Mouse (Mus musculus): ENCODE results near the gene Lsr. TPM values are rescaled to one million over a fixed set of nuclear protein-coding genes. Genes with fewer than 3 reads are reported as not detected.
A peak's percentile ranks its signal among the peaks of the same experiment; 100 is the strongest.

Lsr gene
- 21.7 and 24.3 TPM in 2 replicates for polyA plus RNA-seq (2015; fragmentation: Nextera tagmentation; extraction: Ambion mirVana)

DNA sequence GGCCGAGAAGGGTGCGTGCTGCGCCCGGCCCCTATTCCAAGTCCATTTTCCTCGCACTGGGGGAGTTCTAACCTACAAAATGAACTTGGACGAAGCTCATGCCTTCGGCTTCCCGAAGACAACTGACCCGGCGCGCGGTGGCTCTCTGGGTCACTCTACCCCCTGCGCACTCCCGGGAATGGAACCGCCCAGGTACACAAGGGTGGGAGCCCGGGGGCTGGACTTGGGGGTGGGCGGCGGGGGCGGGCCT lies at the start of gene Lsr:
Lsr (minus strand) TSS at position 214 of the 250 bp plus-strand sequence.
- peak; percentile 32; the same call in 1 of the 2 replicates for ATAC-seq (replicated peaks)
- WGBS, result 0% methylated on average over 19 of the region's 19 CpGs
- no peak within 1 kb of the TSS for H3K27ac ChIP-seq
- H3K4me3 ChIP-seq, result peak within 1 kb of the TSS; percentile 34
- peak within 1 kb of the TSS; percentile 51 for H3K4me2 ChIP-seq
- H3K4me1 ChIP-seq, result peaks cover 9% of the 10 kb centered on the region
- no peaks in the 10 kb centered on the region for H3K9me3 ChIP-seq
- H3K36me3 ChIP-seq (replicated peaks), result no peaks in the 10 kb centered on the region
- H3K27me3 ChIP-seq (replicated peaks), result peaks cover 20% of the 10 kb centered on the region
- no peak within 1 kb of the TSS; the same call in 1 of the 2 replicates for H3K9ac ChIP-seq

DNA sequence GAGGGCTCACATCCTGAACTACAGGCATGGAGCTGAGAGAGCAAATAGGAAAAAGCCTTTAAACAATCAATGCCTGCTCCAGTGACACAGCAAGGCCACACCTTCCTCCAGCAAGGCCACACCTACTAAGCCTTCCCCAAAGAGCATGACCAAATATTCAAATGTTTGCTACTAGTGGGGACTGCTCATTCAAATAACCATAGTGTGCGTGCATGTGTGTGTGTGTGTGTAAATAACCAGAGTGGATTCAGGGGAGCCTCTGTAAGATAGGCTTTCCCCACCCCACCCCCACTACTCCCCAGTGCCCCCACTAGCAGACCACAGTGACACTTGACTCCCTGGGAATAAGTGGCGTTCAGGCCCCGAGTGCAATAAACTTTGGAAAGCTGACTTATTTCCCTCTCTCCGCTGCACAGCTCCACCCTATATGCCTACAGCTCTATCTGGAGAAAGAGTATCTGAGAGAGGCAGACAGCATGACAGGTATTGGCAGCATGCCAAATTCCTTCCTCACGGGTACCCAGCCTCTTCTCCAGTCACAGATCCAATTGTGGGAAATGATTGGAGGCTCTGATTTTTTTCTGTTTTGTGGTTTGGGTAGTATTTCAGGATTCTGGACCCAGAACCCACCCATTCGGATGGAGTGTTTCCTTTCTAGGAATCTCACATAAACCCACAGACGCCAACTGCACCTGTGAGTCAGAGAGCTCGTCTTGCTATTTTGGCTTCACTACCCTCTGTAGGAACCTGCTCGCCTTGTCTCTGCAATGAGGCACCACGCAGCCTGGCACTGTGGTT lies 44.0 kb upstream of the Lsr start:
- no peaks in the 10 kb centered on the region for H3K36me3 ChIP-seq (replicated peaks)
- no peak overlapping the region for H3K27ac ChIP-seq
- no peak for ATAC-seq (replicated peaks)

DNA sequence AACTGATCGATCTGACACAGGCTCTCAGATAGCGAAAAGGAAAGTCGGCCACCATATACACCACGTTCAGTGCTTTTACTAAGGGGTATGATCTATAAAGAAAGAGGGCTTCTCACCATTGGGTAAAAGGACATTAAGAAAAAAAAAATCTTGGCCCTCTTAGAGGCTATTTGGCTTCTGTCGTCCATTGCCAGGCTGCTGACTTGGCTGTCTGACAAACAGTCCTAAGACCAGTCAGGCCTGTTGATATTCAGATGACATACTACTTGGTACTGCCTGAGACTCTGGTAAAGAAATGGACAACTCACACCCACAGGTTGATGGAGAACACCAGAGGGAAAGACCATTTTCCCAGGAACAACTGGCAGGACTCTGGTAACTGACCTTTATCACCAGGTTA lies 39.7 kb upstream of the Lsr start:
- no peaks in the 10 kb centered on the region for H3K27me3 ChIP-seq (replicated peaks)
- H3K9me3 ChIP-seq, result no peaks in the 10 kb centered on the region
- H3K9ac ChIP-seq, result no peak overlapping the region
- no peak overlapping the region for H3K4me2 ChIP-seq
- H3K36me3 ChIP-seq (replicated peaks), result no peaks in the 10 kb centered on the region
- ATAC-seq (replicated peaks), result no peak
- H3K4me1 ChIP-seq, result peaks cover 4% of the 10 kb centered on the region; the same call in 1 of the 2 replicates
- no peak overlapping the region for H3K27ac ChIP-seq
- WGBS, result 74% methylated on average over 5 of the region's 5 CpGs
- H3K4me3 ChIP-seq, result no peak overlapping the region

More for the DNA sequence above, 44.0 kb upstream of the Lsr start:
- Histone ChIP-seq H3K4me2 (no peak overlapping the region), H3K9ac (no peak overlapping the region), H3K4me3 (no peak overlapping the region), H3K27me3 (replicated peaks) (no peaks in the 10 kb centered on the region), H3K9me3 (no peaks in the 10 kb centered on the region), H3K4me1 (peaks cover 4% of the 10 kb centered on the region; the same call in 1 of the 2 replicates)
- WGBS, result 64% methylated on average over 10 of the region's 10 CpGs

DNA sequence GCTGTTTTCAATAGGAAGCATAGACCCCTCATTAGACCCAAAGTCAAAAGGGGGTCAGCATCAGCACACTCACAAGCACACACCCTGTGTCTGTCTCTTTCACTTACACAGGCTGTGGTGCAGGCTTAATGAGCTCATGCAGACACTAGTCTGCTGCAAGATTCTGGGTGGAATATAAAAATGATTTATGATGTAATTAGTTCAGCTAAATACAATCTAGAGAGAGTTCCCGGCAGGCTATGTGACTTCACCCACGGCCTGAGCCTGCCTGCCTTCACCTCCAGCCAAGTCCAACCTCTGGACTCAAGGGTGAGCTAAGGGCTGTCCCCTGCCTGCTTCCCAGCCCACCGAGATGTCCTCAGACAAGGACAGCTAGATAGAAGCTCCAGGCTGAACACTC lies 35.6 kb upstream of the Lsr start:
- no peak for ATAC-seq (replicated peaks)
- Histone ChIP-seq H3K36me3 (replicated peaks) (no peaks in the 10 kb centered on the region), H3K4me3 (no peak overlapping the region), H3K4me2 (no peak overlapping the region), H3K27me3 (replicated peaks) (no peaks in the 10 kb centered on the region), H3K9ac (no peak overlapping the region), H3K27ac (no peak overlapping the region), H3K4me1 (no peaks in the 10 kb centered on the region), H3K9me3 (no peaks in the 10 kb centered on the region)
- WGBS, result 79% methylated on average over 3 of the region's 3 CpGs

DNA sequence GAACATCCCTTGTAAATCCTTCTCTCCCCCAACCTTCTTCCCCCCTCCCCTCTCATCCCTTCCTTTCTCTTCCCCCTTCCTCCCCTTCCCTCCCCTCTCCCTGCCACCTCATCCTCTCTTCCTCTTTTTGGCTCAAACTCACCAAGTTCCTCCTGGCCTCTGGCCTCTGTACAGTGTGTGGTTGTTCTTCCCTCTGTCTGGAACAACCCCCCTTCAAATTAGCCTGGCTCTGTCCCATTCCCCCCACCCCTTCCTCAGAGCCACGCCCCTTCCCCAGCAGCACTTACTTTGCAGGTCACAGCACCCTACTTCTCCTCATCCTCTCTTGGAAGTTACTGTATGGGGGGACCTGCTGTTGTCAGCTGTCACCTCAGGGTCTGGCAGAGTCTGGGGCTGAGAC lies 34.9 kb upstream of the Lsr start:
- WGBS, result 65% methylated on average over 1 of the region's 1 CpGs
- Histone ChIP-seq H3K4me2 (no peak overlapping the region), H3K9ac (no peak overlapping the region), H3K27ac (no peak overlapping the region), H3K27me3 (replicated peaks) (no peaks in the 10 kb centered on the region), H3K36me3 (replicated peaks) (no peaks in the 10 kb centered on the region), H3K9me3 (no peaks in the 10 kb centered on the region), H3K4me3 (no peak overlapping the region), H3K4me1 (no peaks in the 10 kb centered on the region)
- ATAC-seq (replicated peaks), result no peak

DNA sequence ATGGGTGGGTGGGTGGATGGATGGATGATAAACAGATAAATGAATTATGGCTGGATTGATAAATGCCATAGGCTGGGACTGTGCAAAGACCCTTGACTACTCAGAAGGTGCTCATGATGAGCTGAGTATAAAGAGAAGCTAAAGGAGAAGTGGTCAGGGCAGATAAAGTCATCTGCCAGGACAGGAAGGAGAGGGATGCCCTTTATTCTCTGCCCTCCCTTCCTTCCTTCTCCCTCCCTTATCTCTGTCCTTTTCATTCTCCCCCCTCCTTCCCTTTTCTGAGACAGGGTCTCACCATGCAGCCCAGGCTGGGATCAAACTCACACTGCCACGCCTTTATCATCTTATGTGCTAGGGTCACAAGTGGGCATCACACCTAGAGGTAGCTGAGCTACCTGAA lies 34.5 kb upstream of the Lsr start:
- no peak overlapping the region for H3K4me2 ChIP-seq
- H3K27me3 ChIP-seq (replicated peaks), result no peaks in the 10 kb centered on the region
- H3K36me3 ChIP-seq (replicated peaks), result no peaks in the 10 kb centered on the region
- H3K9me3 ChIP-seq, result no peaks in the 10 kb centered on the region
- no peak overlapping the region for H3K9ac ChIP-seq
- 79% methylated on average over 1 of the region's 1 CpGs for WGBS
- no peak overlapping the region for H3K27ac ChIP-seq
- H3K4me3 ChIP-seq, result no peak overlapping the region
- no peak for ATAC-seq (replicated peaks)
- no peaks in the 10 kb centered on the region for H3K4me1 ChIP-seq

DNA sequence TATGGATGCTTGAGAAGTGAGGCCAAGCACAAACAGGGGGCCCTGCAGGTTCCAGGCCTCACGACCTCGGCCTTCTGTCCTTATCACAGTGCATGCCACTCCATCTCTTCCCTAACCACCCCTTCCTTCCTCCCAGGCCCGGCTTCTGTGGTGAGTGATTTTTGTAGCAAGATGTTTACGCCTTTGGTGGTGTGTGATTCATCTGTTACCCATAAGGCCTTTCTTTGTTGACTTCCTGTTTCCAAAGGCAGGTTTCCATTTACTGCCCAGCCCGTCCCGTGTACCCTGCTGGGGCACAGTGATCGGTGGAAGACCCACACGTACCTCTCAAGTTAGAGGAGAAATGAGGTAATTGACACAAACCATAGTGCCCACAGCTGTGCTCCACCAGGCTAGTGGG lies 29.4 kb upstream of the Lsr start:
- H3K9ac ChIP-seq, result no peak overlapping the region
- no peaks in the 10 kb centered on the region for H3K9me3 ChIP-seq
- no peak for ATAC-seq (replicated peaks)
- no peaks in the 10 kb centered on the region for H3K27me3 ChIP-seq (replicated peaks)
- 88% methylated on average over 8 of the region's 8 CpGs for WGBS
- no peaks in the 10 kb centered on the region for H3K4me1 ChIP-seq
- no peak overlapping the region for H3K27ac ChIP-seq
- H3K4me3 ChIP-seq, result no peak overlapping the region
- H3K36me3 ChIP-seq (replicated peaks), result no peaks in the 10 kb centered on the region
- no peak overlapping the region for H3K4me2 ChIP-seq

DNA sequence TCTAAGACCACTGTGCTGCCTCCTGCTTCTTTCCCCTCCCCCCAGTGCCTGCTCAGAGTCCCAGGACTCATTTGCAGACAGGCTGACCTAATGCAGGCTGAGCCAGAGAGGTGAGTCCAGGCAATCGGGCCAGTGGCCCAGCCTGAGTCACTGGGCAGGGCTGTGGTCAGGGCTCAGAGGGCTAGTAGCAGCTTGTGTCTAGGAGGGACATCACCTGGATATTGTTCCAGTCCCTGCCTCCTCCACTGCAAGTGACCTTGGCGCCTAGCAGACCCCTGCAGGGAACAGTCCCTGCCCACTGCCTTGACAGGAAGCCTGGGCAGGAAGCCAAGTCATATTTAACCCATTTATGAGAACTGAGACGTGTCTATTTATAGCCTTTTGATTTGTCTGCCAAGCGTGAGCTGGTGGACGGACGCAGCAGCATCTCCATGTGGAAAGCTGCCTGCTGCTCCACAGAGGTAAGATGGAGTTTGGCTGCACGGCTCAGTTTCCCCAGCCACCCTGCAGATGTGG lies 27.3 kb upstream of the Lsr start:
- H3K27ac ChIP-seq, result no peak overlapping the region
- no peaks in the 10 kb centered on the region for H3K4me1 ChIP-seq
- WGBS, result 56% methylated on average over 7 of the region's 7 CpGs
- ATAC-seq (replicated peaks), result no peak
- no peaks in the 10 kb centered on the region for H3K36me3 ChIP-seq (replicated peaks)
- no peak overlapping the region for H3K4me2 ChIP-seq
- H3K27me3 ChIP-seq (replicated peaks), result no peaks in the 10 kb centered on the region
- no peaks in the 10 kb centered on the region for H3K9me3 ChIP-seq
- H3K9ac ChIP-seq, result no peak overlapping the region
- H3K4me3 ChIP-seq, result no peak overlapping the region

DNA sequence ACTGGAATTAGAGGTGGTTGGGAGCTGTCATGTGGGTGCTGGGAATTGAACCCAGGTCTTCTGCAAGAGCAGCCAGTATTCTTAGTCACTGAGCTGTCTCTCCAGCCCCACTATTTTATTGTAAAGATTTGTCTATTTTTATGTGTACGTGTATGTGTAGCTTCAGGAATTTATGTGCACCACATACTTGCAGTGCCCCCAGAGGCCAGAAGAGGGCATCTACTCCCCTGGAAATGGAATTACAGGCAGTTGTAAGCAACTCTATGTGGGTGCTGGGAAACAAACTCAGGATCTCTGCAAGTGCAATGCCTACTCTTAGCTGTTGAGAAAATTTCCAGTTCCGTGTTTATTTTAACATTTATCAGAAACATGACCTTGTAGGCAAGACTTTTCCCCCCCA lies 23.2 kb upstream of the Lsr start:
- no peaks in the 10 kb centered on the region for H3K9me3 ChIP-seq
- WGBS, result 89% methylated on average over 2 of the region's 2 CpGs
- no peaks in the 10 kb centered on the region for H3K4me1 ChIP-seq
- H3K9ac ChIP-seq, result no peak overlapping the region
- ATAC-seq (replicated peaks), result no peak
- no peak overlapping the region for H3K4me2 ChIP-seq
- H3K4me3 ChIP-seq, result no peak overlapping the region
- no peaks in the 10 kb centered on the region for H3K27me3 ChIP-seq (replicated peaks)
- no peaks in the 10 kb centered on the region for H3K36me3 ChIP-seq (replicated peaks)
- no peak overlapping the region for H3K27ac ChIP-seq

DNA sequence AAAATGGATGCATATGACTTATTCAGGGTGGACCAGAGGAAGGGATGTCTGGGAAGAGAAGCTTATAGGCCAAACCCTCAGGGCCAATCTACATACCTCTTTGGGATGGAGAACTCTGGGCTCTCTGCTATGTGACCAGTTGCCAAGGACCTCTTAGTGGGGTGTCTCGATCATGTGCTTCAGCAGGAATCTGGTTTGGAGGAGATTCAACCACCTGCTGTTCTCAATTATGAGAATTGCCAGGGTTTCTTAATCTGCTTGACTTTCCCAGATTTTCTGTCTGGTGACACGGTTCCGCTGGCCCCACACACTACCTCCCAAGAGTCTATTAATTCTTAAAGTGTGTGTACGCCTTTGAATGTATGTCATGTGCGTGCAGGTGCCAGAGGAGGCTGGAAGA lies 20.7 kb upstream of the Lsr start:
- no peaks in the 10 kb centered on the region for H3K36me3 ChIP-seq (replicated peaks)
- H3K27me3 ChIP-seq (replicated peaks), result no peaks in the 10 kb centered on the region
- H3K9me3 ChIP-seq, result no peaks in the 10 kb centered on the region
- H3K27ac ChIP-seq, result no peak overlapping the region
- ATAC-seq (replicated peaks), result no peak
- 85% methylated on average over 5 of the region's 5 CpGs for WGBS
- no peaks in the 10 kb centered on the region for H3K4me1 ChIP-seq
- no peak overlapping the region for H3K4me2 ChIP-seq
- H3K4me3 ChIP-seq, result no peak overlapping the region
- no peak overlapping the region for H3K9ac ChIP-seq

DNA sequence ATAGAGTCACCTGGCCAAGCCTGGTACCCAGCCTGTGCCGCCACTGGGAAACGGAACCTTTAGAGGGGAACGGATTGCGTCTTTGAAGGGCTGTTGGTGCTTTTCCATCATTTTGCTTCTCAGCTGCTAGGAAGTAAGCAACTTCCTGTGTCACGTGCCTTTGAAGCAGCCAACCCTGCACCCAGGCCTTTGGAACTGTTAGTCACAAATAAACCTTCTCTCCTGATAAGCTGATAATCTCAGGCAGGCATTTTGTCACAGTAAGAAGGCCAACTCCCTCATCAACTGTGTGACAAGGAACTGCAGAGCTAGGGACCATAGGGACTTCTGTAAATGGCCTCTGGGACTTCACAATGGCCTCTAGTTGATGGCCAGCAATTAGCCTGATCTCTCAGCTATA lies 18.9 kb upstream of the Lsr start:
- Histone ChIP-seq H3K27me3 (replicated peaks) (no peaks in the 10 kb centered on the region), H3K27ac (no peak overlapping the region), H3K9me3 (no peaks in the 10 kb centered on the region), H3K4me1 (no peaks in the 10 kb centered on the region), H3K36me3 (replicated peaks) (no peaks in the 10 kb centered on the region), H3K9ac (no peak overlapping the region), H3K4me3 (no peak overlapping the region), H3K4me2 (no peak overlapping the region)
- WGBS, result 84% methylated on average over 5 of the region's 5 CpGs
- no peak for ATAC-seq (replicated peaks)

DNA sequence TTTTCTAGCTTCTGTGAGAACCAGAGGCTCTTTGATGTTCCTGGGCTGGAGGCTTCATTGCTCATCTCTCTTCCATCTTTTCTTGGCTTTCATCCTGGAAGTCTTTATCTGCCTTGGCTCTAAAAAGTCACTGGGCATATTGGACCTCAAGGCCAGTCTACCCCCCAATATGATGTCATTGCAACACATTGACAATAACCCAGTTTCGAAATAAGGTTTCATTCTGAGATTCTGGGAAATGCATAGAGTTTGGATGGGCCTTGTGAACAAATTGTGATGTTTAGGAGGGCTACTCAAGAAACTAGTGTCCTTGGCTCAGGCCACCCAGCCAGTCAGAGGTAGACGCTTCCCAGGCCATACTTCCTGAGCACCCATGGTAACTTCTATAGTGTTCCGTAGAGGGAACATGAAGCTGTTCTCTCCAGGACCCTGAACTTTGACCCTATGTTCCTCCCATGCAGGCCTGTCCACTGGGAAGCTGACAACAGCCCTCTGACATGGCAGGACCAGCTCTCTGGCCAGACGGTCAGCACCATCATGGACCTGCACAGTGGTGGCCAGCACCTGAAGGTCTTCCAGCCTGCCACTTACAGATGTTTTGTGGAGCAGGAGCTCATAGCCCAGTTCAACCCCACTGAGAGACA lies 15.4 kb upstream of the Lsr start:
- 85% methylated on average over 4 of the region's 4 CpGs for WGBS
- ATAC-seq (replicated peaks), result no peak

DNA sequence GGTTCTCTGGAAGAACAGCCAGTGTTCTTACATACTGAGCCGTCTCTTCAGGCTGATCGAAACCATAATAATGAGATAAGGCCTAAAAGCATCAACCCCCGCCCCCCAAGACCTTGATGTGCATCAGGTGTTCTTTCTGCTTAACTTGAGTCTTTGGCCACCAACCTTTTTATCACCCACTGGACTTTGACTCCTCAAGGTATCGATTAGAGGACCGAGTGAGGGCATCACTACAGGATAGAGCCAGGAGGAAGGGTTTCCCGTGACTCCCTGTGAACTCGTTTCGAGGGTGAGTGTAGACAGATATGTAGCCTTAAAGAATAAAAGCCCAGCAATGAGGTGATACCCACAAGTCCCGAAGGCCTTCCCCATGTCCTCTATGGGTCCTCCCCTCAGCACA lies 12.1 kb upstream of the Lsr start:
- Histone ChIP-seq H3K9me3 (no peaks in the 10 kb centered on the region), H3K4me1 (no peaks in the 10 kb centered on the region), H3K4me2 (no peak overlapping the region), H3K9ac (no peak overlapping the region), H3K4me3 (no peak overlapping the region), H3K27me3 (replicated peaks) (no peaks in the 10 kb centered on the region), H3K36me3 (replicated peaks) (no peaks in the 10 kb centered on the region), H3K27ac (no peak overlapping the region)
- 88% methylated on average over 9 of the region's 9 CpGs for WGBS
- ATAC-seq (replicated peaks), result no peak

More for the DNA sequence above, 15.4 kb upstream of the Lsr start:
- Histone ChIP-seq H3K27me3 (replicated peaks) (no peaks in the 10 kb centered on the region), H3K4me1 (no peaks in the 10 kb centered on the region), H3K9ac (no peak overlapping the region), H3K9me3 (no peaks in the 10 kb centered on the region), H3K4me3 (no peak overlapping the region), H3K4me2 (no peak overlapping the region), H3K36me3 (replicated peaks) (no peaks in the 10 kb centered on the region), H3K27ac (no peak overlapping the region)
